Mouse (Mus musculus): ENCODE results near the gene Tek.
A peak's percentile ranks its signal among the peaks of the same experiment; 100 is the strongest.

Tek gene

GRCm38 (mm10) chr4:94810616-94811015 lies 71.5 kb downstream of the Tek start:
- DNase-seq (ENCODE audit: low spot score) = no peak

- peak; percentile 51 for DNase-seq (ENCODE audit: low spot score)
Observed at GRCm38 (mm10) chr4:94826891-94827290, 87.8 kb downstream of the Tek start.

- peak; percentile 10 for DNase-seq (ENCODE audit: low spot score)
Observed at GRCm38 (mm10) chr4:94827429-94827828, 88.3 kb downstream of the Tek start.

GRCm38 (mm10) chr4:94829924-94830386 lies 90.9 kb downstream of the Tek start:
- peak; percentile 77 for DNase-seq (ENCODE audit: low spot score)

- no peak for DNase-seq (ENCODE audit: low spot score)
Observed at GRCm38 (mm10) chr4:94837061-94837460, 98.0 kb downstream of the Tek start.

GRCm38 (mm10) chr4:94853301-94853700 lies 114.2 kb downstream of the Tek start:
- DNase-seq (ENCODE audit: low spot score) = no peak

GRCm38 (mm10) chr4:94854270-94854669 lies 115.2 kb downstream of the Tek start:
- DNase-seq (ENCODE audit: low spot score) = peak; percentile 66

GRCm38 (mm10) chr4:94855201-94855600 lies 116.1 kb downstream of the Tek start:
- DNase-seq (ENCODE audit: low spot score) = peak; percentile 55

GRCm38 (mm10) chr4:94900744-94901143 lies 161.7 kb downstream of the Tek start:
- DNase-seq (ENCODE audit: low spot score) = peak; percentile 63

GRCm38 (mm10) chr4:94901780-94902179 lies 162.7 kb downstream of the Tek start:
- no peak for DNase-seq (ENCODE audit: low spot score)

Data from lung, postnatal 25 days (tissue).